Mouse (Mus musculus): Measurements from ENCODE around the gene Ugt1a9.

Ugt1a9 gene

GRCm38 (mm10) chr1:88235046-88235893 lies 164.7 kb downstream of the Ugt1a9 start:
- DNase-seq (ENCODE audit: low read depth, low spot score) = no peak

GRCm38 (mm10) chr1:88235894-88236415 lies 165.4 kb downstream of the Ugt1a9 start:
- DNase-seq (ENCODE audit: low read depth, low spot score) = no peak

- no peak for DNase-seq (ENCODE audit: low read depth, low spot score)
These were observed 166.7 kb downstream of the Ugt1a9 start for GRCm38 (mm10) chr1:88237311-88237710.

GRCm38 (mm10) chr1:88238771-88239170 lies 168.2 kb downstream of the Ugt1a9 start:
- DNase-seq (ENCODE audit: low read depth, low spot score) = no peak

GRCm38 (mm10) chr1:88240072-88240471 lies 169.5 kb downstream of the Ugt1a9 start:
- no peak for DNase-seq (ENCODE audit: low read depth, low spot score)

GRCm38 (mm10) chr1:88240579-88240978 lies 170.0 kb downstream of the Ugt1a9 start:
- DNase-seq (ENCODE audit: low read depth, low spot score) = no peak

- DNase-seq (ENCODE audit: low read depth, low spot score) = no peak
These were observed 173.3 kb downstream of the Ugt1a9 start for GRCm38 (mm10) chr1:88243861-88244260.

- no peak for DNase-seq (ENCODE audit: low read depth, low spot score)
These were observed 175.3 kb downstream of the Ugt1a9 start for GRCm38 (mm10) chr1:88245881-88246280.

- no peak for DNase-seq (ENCODE audit: low read depth, low spot score)
These were observed 175.8 kb downstream of the Ugt1a9 start for GRCm38 (mm10) chr1:88246386-88246785.

- no peak for DNase-seq (ENCODE audit: low read depth, low spot score)
These were observed 177.1 kb downstream of the Ugt1a9 start for GRCm38 (mm10) chr1:88247660-88248059.

GRCm38 (mm10) chr1:88248658-88249057 lies 178.1 kb downstream of the Ugt1a9 start:
- no peak for DNase-seq (ENCODE audit: low read depth, low spot score)

- DNase-seq (ENCODE audit: low read depth, low spot score) = no peak
These were observed 179.0 kb downstream of the Ugt1a9 start for GRCm38 (mm10) chr1:88249596-88249995.

GRCm38 (mm10) chr1:88250023-88250422 lies 179.4 kb downstream of the Ugt1a9 start:
- no peak for DNase-seq (ENCODE audit: low read depth, low spot score)

GRCm38 (mm10) chr1:88253106-88253505 lies 182.5 kb downstream of the Ugt1a9 start:
- no peak for DNase-seq (ENCODE audit: low read depth, low spot score)

- no peak for DNase-seq (ENCODE audit: low read depth, low spot score)
These were observed 182.9 kb downstream of the Ugt1a9 start for GRCm38 (mm10) chr1:88253540-88253939.

GRCm38 (mm10) chr1:88254793-88255465 lies 184.3 kb downstream of the Ugt1a9 start:
- no peak for DNase-seq (ENCODE audit: low read depth, low spot score)

GRCm38 (mm10) chr1:88255466-88255857 lies 184.9 kb downstream of the Ugt1a9 start:
- no peak for DNase-seq (ENCODE audit: low read depth, low spot score)

GRCm38 (mm10) chr1:88255989-88256754 lies 185.6 kb downstream of the Ugt1a9 start:
- no peak for DNase-seq (ENCODE audit: low read depth, low spot score)

GRCm38 (mm10) chr1:88256886-88257663 lies 186.5 kb downstream of the Ugt1a9 start:
- no peak for DNase-seq (ENCODE audit: low read depth, low spot score)

GRCm38 (mm10) chr1:88257681-88258080 lies 187.1 kb downstream of the Ugt1a9 start:
- DNase-seq (ENCODE audit: low read depth, low spot score) = no peak

- DNase-seq (ENCODE audit: low read depth, low spot score) = no peak
These were observed 187.8 kb downstream of the Ugt1a9 start for GRCm38 (mm10) chr1:88258361-88258760.
